Mouse (Mus musculus): ENCODE measurements around the gene Vmn1r74.

DNA sequence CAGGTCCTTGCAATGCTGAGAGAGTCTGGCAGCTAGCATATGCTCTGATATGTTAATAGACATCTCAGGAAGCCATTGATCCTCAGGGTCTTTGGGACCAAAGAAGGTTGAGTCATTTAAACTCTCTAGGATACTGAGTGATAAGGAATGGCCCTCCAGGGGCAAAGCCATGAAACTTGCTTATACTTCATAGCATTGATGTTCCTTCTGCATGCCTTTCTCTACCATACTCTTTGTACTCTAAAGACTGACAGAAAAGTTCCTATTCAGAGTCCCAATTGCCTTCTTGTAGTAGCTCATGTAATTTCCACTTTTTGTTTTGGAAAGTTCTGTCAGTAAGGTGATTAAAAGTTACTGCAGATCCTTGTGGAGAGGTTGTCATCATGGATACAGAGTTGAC is 40.5 kb downstream of the Vmn1r74 start, which contains the start of gene Vmn1r75:
- TF ChIP-seq POLR2A (IDR thresholded peaks at IDR 0.05; ENCODE audit: low read depth, low read length) (no peak), CTCF (IDR thresholded peaks at IDR 0.05; ENCODE audit: extremely low read depth, insufficient read length, insufficient replicate concordance, low read depth, low read length) (no peak)

Data from small intestine, adult 2 months (tissue).